Mouse (Mus musculus): ENCODE measurements around the gene Olfr1500.
"Not testable (repeated sequence)": the region's sequence is repeated elsewhere in the genome, so short reads cannot be mapped to it uniquely, and the experiment has no call there.

The Olfr1500 gene

GRCm38 (mm10) chr19:13830388-13830787 is at the start of gene Olfr1500:
Olfr1500 (minus strand) TSS chr19:13830488.
- no peak for DNase-seq (ENCODE audit: low spot score in 2 of 2)

GRCm38 (mm10) chr19:13861495-13861894 is 31.2 kb upstream of the Olfr1500 start, which contains the start of gene Olfr1502:
Olfr1502 (plus strand) TSS chr19:13861795.
- DNase-seq (ENCODE audit: low spot score in 2 of 2), result no peak

GRCm38 (mm10) chr19:13850592-13850991 is 20.3 kb upstream of the Olfr1500 start, which contains the start of gene Olfr1501:
Olfr1501 (minus strand) TSS chr19:13850692.
- not testable (repeated sequence) for DNase-seq (ENCODE audit: low spot score in 2 of 2)

- no peak for DNase-seq (ENCODE audit: low spot score in 2 of 2)
Observed at GRCm38 (mm10) chr19:13828447-13828846, 1.8 kb downstream of the Olfr1500 start.

- DNase-seq (ENCODE audit: low spot score in 2 of 2), result no peak
Observed at GRCm38 (mm10) chr19:13820847-13821246, 9.4 kb downstream of the Olfr1500 start.

GRCm38 (mm10) chr19:13819347-13819746 is 10.9 kb downstream of the Olfr1500 start, which contains the start of gene Olfr1499:
Olfr1499 (minus strand) TSS chr19:13819447.
- no peak for DNase-seq (ENCODE audit: low spot score in 2 of 2)

GRCm38 (mm10) chr19:13818827-13819226 is 11.5 kb downstream of the Olfr1500 start:
- no peak for DNase-seq (ENCODE audit: low spot score in 2 of 2)

GRCm38 (mm10) chr19:13812823-13813222 is 17.5 kb downstream of the Olfr1500 start:
- no peak for DNase-seq (ENCODE audit: low spot score in 2 of 2)

- not testable (repeated sequence) for DNase-seq (ENCODE audit: low spot score in 2 of 2)
Observed at GRCm38 (mm10) chr19:13805486-13805885, 24.8 kb downstream of the Olfr1500 start.

- no peak for DNase-seq (ENCODE audit: low spot score in 2 of 2)
Observed at GRCm38 (mm10) chr19:13798102-13798501, 32.2 kb downstream of the Olfr1500 start, which contains the start of gene Olfr1497. Olfr1497 (minus strand) TSS chr19:13798202.

GRCm38 (mm10) chr19:13777578-13777977 is 52.7 kb downstream of the Olfr1500 start, which contains the start of gene Olfr1496:
Olfr1496 (plus strand) TSS chr19:13777878.
- DNase-seq (ENCODE audit: low spot score in 2 of 2), result no peak
